Mouse (Mus musculus): ENCODE measurements around the gene Lmo3.

DNA sequence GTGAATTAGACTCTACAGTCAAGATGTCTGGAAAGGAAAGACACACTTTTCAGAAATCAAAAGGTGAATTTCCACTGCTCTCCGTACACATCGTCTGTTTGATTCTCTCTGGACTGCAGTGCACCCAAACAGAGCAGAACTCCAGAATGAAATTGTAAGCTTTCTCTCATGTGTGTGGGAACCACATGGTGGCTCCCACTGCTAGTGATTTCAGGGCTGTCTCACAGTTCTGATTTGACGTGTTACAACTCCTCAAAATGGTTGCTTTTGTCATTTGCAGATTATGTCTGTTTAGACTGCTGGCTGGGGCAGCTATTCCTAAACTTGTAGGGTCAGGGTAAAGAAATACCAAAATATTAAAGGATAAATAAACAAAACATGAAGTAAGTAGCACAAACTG lies 145.0 kb downstream of the Lmo3 start:
- no peak for TF ChIP-seq CTCF (IDR thresholded peaks at IDR 0.05; ENCODE audit: low read depth, low read length)
- TF ChIP-seq EP300 (IDR thresholded peaks at IDR 0.05; ENCODE audit: insufficient read depth, low read depth, low read length) = no peak
- no peak for TF ChIP-seq POLR2A (IDR thresholded peaks at IDR 0.05; ENCODE audit: insufficient read depth, low read length)
